Mouse (Mus musculus): ENCODE results near the gene Pphln1.

The Pphln1 gene

GRCm38 (mm10) chr15:93503201-93503745, 105.1 kb downstream of the Pphln1 start:
- DNase-seq (ENCODE audit: low read depth, low spot score) = no peak

GRCm38 (mm10) chr15:93504808-93505207, 106.7 kb downstream of the Pphln1 start:
- DNase-seq (ENCODE audit: low read depth, low spot score) = no peak

GRCm38 (mm10) chr15:93510690-93511336, 112.7 kb downstream of the Pphln1 start:
- no peak for DNase-seq (ENCODE audit: low read depth, low spot score)

- DNase-seq (ENCODE audit: low read depth, low spot score) = peak; percentile 58
These were observed 114.3 kb downstream of the Pphln1 start for GRCm38 (mm10) chr15:93512437-93512836.

- peak; percentile 66 for DNase-seq (ENCODE audit: low read depth, low spot score)
These were observed 115.8 kb downstream of the Pphln1 start for GRCm38 (mm10) chr15:93513939-93514341.

- DNase-seq (ENCODE audit: low read depth, low spot score) = no peak
These were observed 117.2 kb downstream of the Pphln1 start for GRCm38 (mm10) chr15:93515316-93515715.

- DNase-seq (ENCODE audit: low read depth, low spot score) = no peak
These were observed 118.9 kb downstream of the Pphln1 start for GRCm38 (mm10) chr15:93517022-93517565.

GRCm38 (mm10) chr15:93518143-93518902, 120.2 kb downstream of the Pphln1 start:
- no peak for DNase-seq (ENCODE audit: low read depth, low spot score)

GRCm38 (mm10) chr15:93518941-93519835, 121.0 kb downstream of the Pphln1 start:
- peak; percentile 68 for DNase-seq (ENCODE audit: low read depth, low spot score)

GRCm38 (mm10) chr15:93519836-93520826, 122.0 kb downstream of the Pphln1 start:
- DNase-seq (ENCODE audit: low read depth, low spot score) = no peak

GRCm38 (mm10) chr15:93521088-93521786, 123.1 kb downstream of the Pphln1 start:
- DNase-seq (ENCODE audit: low read depth, low spot score) = no peak

GRCm38 (mm10) chr15:93521787-93522180, 123.6 kb downstream of the Pphln1 start:
- no peak for DNase-seq (ENCODE audit: low read depth, low spot score)

- no peak for DNase-seq (ENCODE audit: low read depth, low spot score)
These were observed 127.3 kb downstream of the Pphln1 start for GRCm38 (mm10) chr15:93525305-93525917.

GRCm38 (mm10) chr15:93529831-93530702, 131.9 kb downstream of the Pphln1 start:
- no peak for DNase-seq (ENCODE audit: low read depth, low spot score)

GRCm38 (mm10) chr15:93530703-93531032, 132.5 kb downstream of the Pphln1 start:
- no peak for DNase-seq (ENCODE audit: low read depth, low spot score)

GRCm38 (mm10) chr15:93536191-93536590, 138.0 kb downstream of the Pphln1 start:
- DNase-seq (ENCODE audit: low read depth, low spot score) = no peak

GRCm38 (mm10) chr15:93537745-93538144, 139.6 kb downstream of the Pphln1 start:
- DNase-seq (ENCODE audit: low read depth, low spot score) = no peak

GRCm38 (mm10) chr15:93538551-93539205, 140.5 kb downstream of the Pphln1 start:
- no peak for DNase-seq (ENCODE audit: low read depth, low spot score)

Measured in A20 (cell line).